Mouse (Mus musculus) stomach, postnatal 0 days (tissue): ENCODE data around the gene Grb14.

Experiments
- CTCF ChIP-seq: IDR thresholded peaks from 2 replicates; pipeline ENCODE4 v1.5.1; 2016; ENCODE audit warnings: antibody characterized with exemption, low read depth, mild to moderate bottlenecking, moderate library complexity
- EP300 ChIP-seq: optimal IDR thresholded peaks from 2 replicates; pipeline ENCODE3; 2016; ENCODE audit warnings: antibody characterized with exemption

- TF ChIP-seq CTCF (no peak), EP300 (no peak)
Measured at GRCm38 (mm10) chr2:65021691-65022362, 3.0 kb downstream of the Grb14 start.
